Mouse (Mus musculus) CH12.LX (cell line): Measurements from ENCODE around the gene Elovl2. TPM values are rescaled to one million over a fixed set of nuclear protein-coding genes. Genes with fewer than 3 reads are reported as not detected.

Experiments used
- DNase-seq: peaks from one replicate; pipeline ENCODE4 v3.0.0-alpha.2; 2013; ENCODE audit errors: extremely low read depth
- H3K27ac ChIP-seq: 2 replicates; pipeline ENCODE4 v1.5.1; 2012; ENCODE audit warnings: low read depth, mild to moderate bottlenecking, control low read depth, moderate library complexity; ENCODE audit not compliant: insufficient read depth
- H3K27me3 ChIP-seq: replicated peaks from 2 replicates; pipeline ENCODE3; 2012; ENCODE audit warnings: inconsistent platforms
- H3K36me3 ChIP-seq, 2 experiments: replicated peaks in 1 of 2; 2 replicates each; pipeline versions ENCODE3 to v1.6.1; 2012; ENCODE audit warnings: inconsistent platforms in 1 of 2, low read length in 1 of 2, mild to moderate bottlenecking in 1 of 2, mixed read lengths in 1 of 2, moderate library complexity in 1 of 2; ENCODE audit not compliant: control insufficient read depth in 1 of 2, insufficient read depth in 1 of 2
- H3K4me1 ChIP-seq, 2 experiments: 2 replicates each; pipeline ENCODE4 v1.6.1; 2012; ENCODE audit warnings: inconsistent platforms in 1 of 2, moderate library complexity in 1 of 2; ENCODE audit not compliant: insufficient read depth in 2 of 2, control insufficient read depth in 1 of 2
- H3K4me2 ChIP-seq: 2 replicates; pipeline ENCODE4 v1.6.1; 2012; ENCODE audit warnings: low read depth, mild to moderate bottlenecking, control low read depth; ENCODE audit not compliant: poor library complexity, insufficient read depth, severe bottlenecking
- H3K4me3 ChIP-seq, 3 experiments: fragments of 150-350 bp in 1 of 3; sonication (generic) in 1 of 3; replicated peaks in 1 of 3; 2 replicates each; pipeline versions ENCODE3 to v1.5.1; 2011 to 2012; ENCODE audit warnings: low read depth in 2 of 3, low read length in 2 of 3, mild to moderate bottlenecking in 2 of 3, moderate library complexity in 2 of 3, control low read depth in 1 of 3, improper control_type of control experiment in 1 of 3, inconsistent platforms in 1 of 3, mixed read lengths in 1 of 3; ENCODE audit not compliant: poor library complexity in 1 of 3
- H3K79me2 ChIP-seq: replicated peaks from 2 replicates; pipeline ENCODE4 v1.6.1; 2012; ENCODE audit warnings: mild to moderate bottlenecking, moderate library complexity; ENCODE audit not compliant: control insufficient read depth, poor library complexity, insufficient read depth, severe bottlenecking; ENCODE audit errors: extremely low read depth
- H3K9ac ChIP-seq: 2 replicates; pipeline ENCODE4 v1.6.1; 2012; ENCODE audit warnings: low read depth, mild to moderate bottlenecking, control low read depth, moderate library complexity; ENCODE audit not compliant: insufficient read depth
- H3K9me3 ChIP-seq: replicated peaks from 2 replicates; pipeline ENCODE3; 2012; ENCODE audit warnings: low read length, inconsistent platforms, mixed read lengths
- BHLHE40 ChIP-seq: IDR thresholded peaks from 2 replicates; pipeline ENCODE4 v1.6.1; 2011; ENCODE audit warnings: mild to moderate bottlenecking, low read depth, low read length, improper control_type of control experiment
- CHD1 ChIP-seq: IDR thresholded peaks from 2 replicates; pipeline ENCODE4 v1.6.1; 2012; ENCODE audit warnings: low read depth, low read length, improper control_type of control experiment, inconsistent platforms
- CHD2 ChIP-seq: IDR thresholded peaks from 2 replicates; pipeline ENCODE4 v1.6.1; 2011; ENCODE audit warnings: low read length, improper control_type of control experiment
- CTCF ChIP-seq, 2 experiments: IDR thresholded peaks in 1 of 2; conservative IDR thresholded peaks in 1 of 2; 2 replicates each; pipeline ENCODE4 v1.5.1; 2011 to 2012; ENCODE audit warnings: low read depth in 2 of 2, low read length in 2 of 2, improper control_type of control experiment in 1 of 2, inconsistent platforms in 1 of 2, mild to moderate bottlenecking in 1 of 2, moderate library complexity in 1 of 2
- E2F4 ChIP-seq: IDR thresholded peaks from 2 replicates; pipeline ENCODE4 v1.6.1; 2011; ENCODE audit warnings: low read depth, low read length, improper control_type of control experiment; ENCODE audit not compliant: insufficient replicate concordance
- ELF1 ChIP-seq: IDR thresholded peaks from 2 replicates; pipeline ENCODE4 v1.6.1; 2014; ENCODE audit warnings: low read depth, mild to moderate bottlenecking, inconsistent platforms, low read length, improper control_type of control experiment
- EP300 ChIP-seq: IDR thresholded peaks from 2 replicates; pipeline ENCODE4 v1.6.1; 2011; ENCODE audit warnings: low read length, improper control_type of control experiment
- ETS1 ChIP-seq: conservative IDR thresholded peaks from 2 replicates; pipeline ENCODE4 v1.6.1; 2012; ENCODE audit warnings: low read depth, mild to moderate bottlenecking, inconsistent platforms, low read length, improper control_type of control experiment, moderate library complexity
- GABPA ChIP-seq: IDR thresholded peaks from 2 replicates; pipeline ENCODE4 v1.6.1; 2012; ENCODE audit warnings: low read depth, low read length, improper control_type of control experiment, inconsistent platforms; ENCODE audit not compliant: insufficient replicate concordance
- HCFC1 ChIP-seq: IDR thresholded peaks from 2 replicates; pipeline ENCODE4 v1.6.1; 2012; ENCODE audit warnings: low read depth, mild to moderate bottlenecking, inconsistent platforms, low read length, improper control_type of control experiment
- IRF4 ChIP-seq: IDR thresholded peaks from 2 replicates; pipeline ENCODE4 v1.6.1; 2014; ENCODE audit warnings: low read depth, mild to moderate bottlenecking, inconsistent platforms, low read length, improper control_type of control experiment
- JUN ChIP-seq: IDR thresholded peaks from 2 replicates; pipeline ENCODE4 v1.6.1; 2011; ENCODE audit warnings: low read depth, mild to moderate bottlenecking, low read length, improper control_type of control experiment, moderate library complexity; ENCODE audit not compliant: insufficient read depth
- JUND ChIP-seq: conservative IDR thresholded peaks from 2 replicates; pipeline ENCODE4 v1.6.1; 2011; ENCODE audit warnings: low read depth, low read length, improper control_type of control experiment
- KAT2A ChIP-seq: IDR thresholded peaks from 2 replicates; pipeline ENCODE4 v1.6.1; 2012; ENCODE audit warnings: low read length, improper control_type of control experiment, inconsistent platforms; ENCODE audit not compliant: insufficient replicate concordance
- MAFK ChIP-seq: IDR thresholded peaks from 2 replicates; pipeline ENCODE4 v1.6.1; 2011; ENCODE audit warnings: low read length, improper control_type of control experiment; ENCODE audit not compliant: insufficient replicate concordance
- MAX ChIP-seq: IDR thresholded peaks from 2 replicates; pipeline ENCODE4 v1.6.1; 2011; ENCODE audit warnings: low read length, improper control_type of control experiment
- MAZ ChIP-seq: IDR thresholded peaks from 2 replicates; pipeline ENCODE4 v1.6.1; 2012; ENCODE audit warnings: low read depth, mild to moderate bottlenecking, inconsistent platforms, low read length, improper control_type of control experiment, moderate library complexity
- MEF2A ChIP-seq: IDR thresholded peaks from 2 replicates; pipeline ENCODE4 v1.6.1; 2014; ENCODE audit warnings: low read depth, mild to moderate bottlenecking, inconsistent platforms, low read length, improper control_type of control experiment, borderline replicate concordance
- MXI1 ChIP-seq: IDR thresholded peaks from 2 replicates; pipeline ENCODE4 v1.6.1; 2011; ENCODE audit warnings: mild to moderate bottlenecking, low read depth, low read length, improper control_type of control experiment
- MYC ChIP-seq: IDR thresholded peaks from 2 replicates; pipeline ENCODE4 v1.6.1; 2011; ENCODE audit warnings: low read depth, mild to moderate bottlenecking, improper control_type of control experiment, low read length
- NELFE ChIP-seq: IDR thresholded peaks from 2 replicates; pipeline ENCODE4 v1.6.1; 2011; ENCODE audit warnings: low read depth, low read length, improper control_type of control experiment
- NRF1 ChIP-seq: IDR thresholded peaks from 2 replicates; pipeline ENCODE4 v1.6.1; 2014; ENCODE audit warnings: low read depth, mild to moderate bottlenecking, inconsistent platforms, low read length, improper control_type of control experiment, moderate library complexity
- PAX5 ChIP-seq: IDR thresholded peaks from 2 replicates; pipeline ENCODE4 v1.6.1; 2012; ENCODE audit warnings: low read length, inconsistent platforms, mixed read lengths
- POLR2A ChIP-seq: IDR thresholded peaks from 2 replicates; pipeline ENCODE4 v1.6.1; 2011; ENCODE audit warnings: low read depth, mild to moderate bottlenecking, improper control_type of control experiment, low read length
- POLR2AphosphoS2 ChIP-seq: IDR thresholded peaks from 2 replicates; pipeline ENCODE4 v1.6.1; 2011; ENCODE audit warnings: low read depth, low read length, improper control_type of control experiment
- RAD21 ChIP-seq: IDR thresholded peaks from 2 replicates; pipeline ENCODE4 v1.6.1; 2011; ENCODE audit warnings: low read depth, mild to moderate bottlenecking, low read length, improper control_type of control experiment, moderate library complexity
- RCOR1 ChIP-seq: conservative IDR thresholded peaks from 2 replicates; pipeline ENCODE4 v1.6.1; 2012; ENCODE audit warnings: low read depth, mild to moderate bottlenecking, inconsistent platforms, low read length, improper control_type of control experiment
- SIN3A ChIP-seq: IDR thresholded peaks from 2 replicates; pipeline ENCODE4 v1.6.1; 2012; ENCODE audit warnings: low read length, improper control_type of control experiment, inconsistent platforms
- SMC3 ChIP-seq: IDR thresholded peaks from 2 replicates; pipeline ENCODE4 v1.6.1; 2011; ENCODE audit warnings: low read depth, low read length, improper control_type of control experiment
- TBP ChIP-seq: conservative IDR thresholded peaks from 2 replicates; pipeline ENCODE4 v1.6.1; 2011; ENCODE audit warnings: low read depth, low read length, improper control_type of control experiment
- TCF12 ChIP-seq: IDR thresholded peaks from 2 replicates; pipeline ENCODE4 v1.6.1; 2014; ENCODE audit warnings: low read depth, mild to moderate bottlenecking, inconsistent platforms, low read length, improper control_type of control experiment
- UBTF ChIP-seq: IDR thresholded peaks from 2 replicates; pipeline ENCODE4 v1.6.1; 2012; ENCODE audit warnings: low read depth, mild to moderate bottlenecking, inconsistent platforms, low read length, improper control_type of control experiment, moderate library complexity
- USF1 ChIP-seq: IDR thresholded peaks from 2 replicates; pipeline ENCODE4 v1.6.1; 2014; ENCODE audit warnings: low read depth, mild to moderate bottlenecking, inconsistent platforms, low read length, improper control_type of control experiment
- USF2 ChIP-seq: conservative IDR thresholded peaks from 2 replicates; pipeline ENCODE4 v1.6.1; 2011; ENCODE audit warnings: low read depth, low read length, improper control_type of control experiment
- ZC3H11A ChIP-seq: IDR thresholded peaks from 2 replicates; pipeline ENCODE4 v1.6.1; 2012; ENCODE audit warnings: low read depth, mild to moderate bottlenecking, inconsistent platforms, low read length, improper control_type of control experiment
- ZKSCAN1 ChIP-seq: IDR thresholded peaks from 2 replicates; pipeline ENCODE4 v1.6.1; 2012; ENCODE audit warnings: low read depth, inconsistent platforms, low read length, improper control_type of control experiment, borderline replicate concordance
- ZMIZ1 ChIP-seq: IDR thresholded peaks from 2 replicates; pipeline ENCODE4 v1.6.1; 2012; ENCODE audit warnings: low read depth, mild to moderate bottlenecking, inconsistent platforms, low read length, improper control_type of control experiment
- ZNF384 ChIP-seq: IDR thresholded peaks from 2 replicates; pipeline ENCODE4 v1.6.1; 2012; ENCODE audit warnings: low read depth, low read length, improper control_type of control experiment, inconsistent platforms
- dilution Hi-C: fragments of 300-500 bp; cut with MboI; formaldehyde crosslinking; loops from 2 replicates; pipeline ENCODE4 v1.14.3; 2020; ENCODE audit warnings: low sequenced_read_pairs; ENCODE audit not compliant: extremely low pct_unique_long_range_greater_than_20kb, extremely low pct_ligation_motif_present
- in situ Hi-C: fragments of 300-500 bp; cut with MboI; formaldehyde crosslinking; loops from 3 replicates; pipeline ENCODE4 v1.14.3; 2019; ENCODE audit warnings: low sequenced_read_pairs, low pct_ligation_motif_present, low pct_unique_long_range_greater_than_20kb, mixed read lengths
- polyA plus RNA-seq: library from polyadenylated mRNA; unstranded; fragments of >175 nt; gene quantifications from 2 replicates; pipeline ENCODE4 v1.2.1, GENCODE M21; 2012; ENCODE audit warnings: low read depth; ENCODE audit not compliant: insufficient read length
- total RNA-seq, 2 experiments: library from RNA; depleted of rRNA; stranded (reverse); fragments of 300-350 nt in 1 of 2; fragments of >200 nt in 1 of 2; gene quantifications; 2 replicates each; pipeline ENCODE4 v1.2.3; 2012 to 2014

Gene Elovl2
- total and polyA plus RNA-seq, 3 experiments: not detected

DNA sequence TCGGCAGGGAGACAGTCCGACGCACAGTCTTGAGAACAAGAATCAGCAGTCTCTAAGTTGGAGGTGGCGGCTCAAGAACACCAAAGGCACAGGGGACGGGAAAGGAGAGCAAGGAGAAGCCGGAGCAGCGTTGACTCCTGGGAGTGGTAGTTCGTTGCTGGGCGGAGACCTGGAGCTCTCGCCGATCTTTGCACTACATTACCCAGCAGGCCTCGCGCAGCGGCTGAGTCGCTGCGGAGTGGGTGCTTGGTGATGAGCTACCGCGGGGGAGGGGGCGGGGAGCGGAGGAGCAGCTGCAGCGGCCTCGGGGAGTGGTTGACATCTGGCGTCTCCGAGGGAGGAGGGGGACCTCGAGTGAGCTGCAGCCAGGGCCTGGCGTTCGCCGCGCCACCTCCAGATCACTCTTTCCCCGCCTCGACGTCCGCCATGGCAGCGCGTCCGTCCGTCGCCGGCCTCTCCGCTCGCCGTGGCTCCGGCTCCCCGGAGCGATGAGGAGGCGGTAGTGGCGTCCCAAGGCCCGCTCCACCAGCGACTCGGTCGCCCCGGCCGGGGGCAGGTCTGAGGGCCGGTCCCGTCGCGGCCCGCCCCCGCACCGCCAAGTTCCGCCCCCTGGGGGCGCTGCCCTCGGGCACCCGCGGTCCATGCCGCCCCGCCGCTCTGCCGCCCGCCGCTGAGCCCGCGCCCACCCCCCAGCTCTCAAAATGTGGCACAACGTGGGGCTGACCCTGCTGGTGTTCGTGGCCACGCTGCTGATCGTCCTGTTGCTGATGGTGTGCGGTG lies 29.5 kb upstream of the Elovl2 start, which contains the start of gene Smim13:
TSS of gene Smim13 (plus strand) at position 307 of the 780 bp plus-strand sequence.
- Histone ChIP-seq H3K27me3 (no peaks in the 10 kb centered on the region), H3K4me2 (peak within 1 kb of the TSS; percentile 83), H3K27ac (peak within 1 kb of the TSS; percentile 67), H3K4me1 (peaks cover 3 to 21% of the 10 kb centered on the region in 2 experiments; a peak in 3 of 4 replicates), H3K9ac (peak within 1 kb of the TSS; percentile 76), H3K79me2 (no peaks in the 10 kb centered on the region; the same call in none of the 2 replicates), H3K9me3 (no peaks in the 10 kb centered on the region), H3K4me3 (peak within 1 kb of the TSS; percentile 78 to 94 (median 90)), H3K36me3 (peaks cover 0 to 14% of the 10 kb centered on the region in 2 experiments)
- dilution Hi-C loops: no loop called here
- TF ChIP-seq ETS1 (no peak), IRF4 (no peak), BHLHE40 (no peak), POLR2AphosphoS2 (no peak), ZKSCAN1 (no peak), MEF2A (no peak; the same call in 1 of the 2 replicates), SIN3A (peak; percentile 43; the same call in 1 of the 2 replicates), ELF1 (peak; percentile 56), CTCF (conservative IDR thresholded peaks at IDR 0.05 in 1 of 2, IDR thresholded peaks at IDR 0.05 in 1 of 2; ENCODE audit: low read depth in 2 of 2, low read length in 2 of 2) (peak in 1 of 2 experiments; percentile 56; a peak in 2 of 4 replicates), CHD2 (0 out of 2 replicates have a peak, but pooled peaks have one; percentile 46), ZMIZ1 (no peak), NELFE (peak; percentile 45; the same call in 1 of the 2 replicates), ZNF384 (no peak), RCOR1 (no peak), GABPA (peak; percentile 60; the same call in 1 of the 2 replicates), JUND (no peak), USF1 (no peak), MAX (no peak), NRF1 (peak; percentile 52), ZC3H11A (no peak), CHD1 (no peak), KAT2A (peak; percentile 93; the same call in 1 of the 2 replicates), HCFC1 (peak; percentile 97), PAX5 (no peak), EP300 (no peak), POLR2A (peak; percentile 54), JUN (no peak), MXI1 (peak; percentile 71), E2F4 (no peak), UBTF (peak; percentile 89), RAD21 (no peak), MAZ (peak; percentile 96), MYC (no peak), TCF12 (peak; percentile 72), MAFK (no peak), SMC3 (no peak), USF2 (no peak), TBP (no peak)
- in situ Hi-C loops: loop anchor here (25.0 kb wide), 1 partner anchor 237 kb away; the partner anchor contains the start of genes Pak1ip1 and Tmem14c
- DNase-seq: peak; percentile 97
